Mouse (Mus musculus) ES-Bruce4 (cell line): ENCODE measurements around the gene Ints11. TPM values are rescaled to one million over a fixed set of nuclear protein-coding genes. Genes with fewer than 3 reads are reported as not detected.

Experiments used
- H3K27ac ChIP-seq: 2 replicates; pipeline ENCODE4 v1.5.1; 2012; ENCODE audit warnings: low read length, inconsistent platforms; ENCODE audit not compliant: insufficient read depth
- H3K27me3 ChIP-seq: 2 replicates; pipeline ENCODE4 v1.6.1; 2012; ENCODE audit warnings: mild to moderate bottlenecking, low read length, inconsistent platforms; ENCODE audit not compliant: control insufficient read depth, poor library complexity, insufficient read depth, severe bottlenecking
- H3K36me3 ChIP-seq: 2 replicates; pipeline ENCODE4 v1.6.1; 2012; ENCODE audit warnings: inconsistent platforms, mild to moderate bottlenecking, low read length, moderate library complexity; ENCODE audit not compliant: control insufficient read depth, poor library complexity, insufficient read depth, severe bottlenecking
- H3K4me1 ChIP-seq: one replicate; pipeline ENCODE4 v1.8.1; 2011; ENCODE audit warnings: low read length; ENCODE audit not compliant: control insufficient read depth, insufficient read depth
- H3K4me3 ChIP-seq: 2 replicates; pipeline ENCODE4 v1.5.1; 2011; ENCODE audit warnings: low read depth, mild to moderate bottlenecking, low read length
- H3K9ac ChIP-seq: 2 replicates; pipeline ENCODE4 v1.6.1; 2012; ENCODE audit warnings: low read depth, mild to moderate bottlenecking, inconsistent platforms; ENCODE audit not compliant: poor library complexity, severe bottlenecking
- H3K9me3 ChIP-seq: replicated peaks from 2 replicates; pipeline ENCODE4 v1.6.1; 2012; ENCODE audit warnings: mild to moderate bottlenecking, low read length, inconsistent platforms; ENCODE audit not compliant: control insufficient read depth, poor library complexity, insufficient read depth, severe bottlenecking
- CTCF ChIP-seq: IDR thresholded peaks from one replicate; pipeline ENCODE4 v1.8.1; 2011; ENCODE audit warnings: low read depth, low read length
- EP300 ChIP-seq: IDR thresholded peaks from 2 replicates; pipeline ENCODE4 v1.6.1; 2011; ENCODE audit warnings: low read depth, low read length; ENCODE audit not compliant: insufficient read depth
- POLR2A ChIP-seq: IDR thresholded peaks from one replicate; pipeline ENCODE4 v1.8.1; 2011; ENCODE audit warnings: low read length; ENCODE audit not compliant: insufficient read depth
- polyA plus RNA-seq: library from polyadenylated mRNA; stranded (reverse); fragments of >200 nt; gene quantifications from 2 replicates; pipeline ENCODE4 v1.2.4, GENCODE M21; 2011; ENCODE audit warnings: low read depth; ENCODE audit not compliant: missing spikeins, insufficient read depth, insufficient read length

Ints11 gene
- polyA plus RNA-seq, 1 experiment = 43.3 TPM

GRCm38 (mm10) chr4:155892017-155892416, 22.7 kb downstream of the Ints11 start:
- H3K9ac ChIP-seq = peak overlapping the region; percentile 78
- H3K27me3 ChIP-seq = no peaks in the 10 kb centered on the region
- H3K27ac ChIP-seq = no peak overlapping the region
- no peaks in the 10 kb centered on the region for H3K4me1 ChIP-seq
- H3K36me3 ChIP-seq = peaks cover 21% of the 10 kb centered on the region
- TF ChIP-seq POLR2A = no peak
- TF ChIP-seq CTCF = no peak
- TF ChIP-seq EP300 = no peak
- H3K9me3 ChIP-seq = no peaks in the 10 kb centered on the region
- peak overlapping the region; percentile 77 for H3K4me3 ChIP-seq

GRCm38 (mm10) chr4:155892438-155893211, 23.3 kb downstream of the Ints11 start:
- TF ChIP-seq EP300 (no peak), CTCF (no peak), POLR2A (no peak)
- Histone ChIP-seq H3K4me1 (no peaks in the 10 kb centered on the region), H3K36me3 (peaks cover 14% of the 10 kb centered on the region), H3K4me3 (peak overlapping the region; percentile 77), H3K27ac (no peak overlapping the region), H3K9ac (peak overlapping the region; percentile 78), H3K27me3 (no peaks in the 10 kb centered on the region), H3K9me3 (no peaks in the 10 kb centered on the region)

GRCm38 (mm10) chr4:155893212-155893690, 23.9 kb downstream of the Ints11 start:
- Histone ChIP-seq H3K36me3 (peaks cover 8% of the 10 kb centered on the region), H3K9ac (no peak overlapping the region), H3K9me3 (no peaks in the 10 kb centered on the region), H3K27ac (no peak overlapping the region), H3K4me3 (no peak overlapping the region), H3K4me1 (no peaks in the 10 kb centered on the region), H3K27me3 (no peaks in the 10 kb centered on the region)
- no peak for TF ChIP-seq POLR2A

DNA sequence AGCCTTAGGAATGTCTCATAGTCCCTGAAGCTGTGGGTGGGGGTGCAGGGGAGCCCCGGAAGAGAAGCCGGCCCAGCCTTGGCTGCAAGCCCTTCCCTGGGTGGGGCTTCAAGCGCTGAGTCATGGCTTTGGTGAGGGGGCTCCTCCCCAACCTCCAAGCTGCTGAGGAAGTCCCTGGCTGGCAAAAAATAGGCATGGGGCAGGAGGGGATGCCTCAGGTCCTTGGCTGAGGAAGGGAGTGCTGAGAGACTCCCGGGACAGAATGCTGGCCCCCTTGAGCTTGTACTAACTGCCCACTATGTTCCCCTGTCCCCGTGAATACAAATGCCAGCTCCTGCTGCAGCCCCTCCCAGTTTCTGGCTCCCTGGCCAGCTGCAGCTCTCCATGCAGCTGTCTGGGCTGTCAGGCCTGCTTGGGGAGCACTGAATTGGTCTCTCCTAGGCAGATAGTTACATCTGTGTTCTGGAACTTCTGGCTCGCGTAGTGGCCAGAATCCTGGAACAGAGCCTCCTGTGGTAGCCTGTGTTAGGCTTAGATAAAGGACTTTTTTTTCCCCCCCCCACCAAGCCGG, 25.1 kb downstream of the Ints11 start:
- H3K27ac ChIP-seq = no peak overlapping the region
- H3K4me1 ChIP-seq = no peaks in the 10 kb centered on the region
- TF ChIP-seq EP300 (no peak), POLR2A (no peak), CTCF (no peak)
- H3K9ac ChIP-seq = no peak overlapping the region
- H3K36me3 ChIP-seq = no peaks in the 10 kb centered on the region
- no peaks in the 10 kb centered on the region for H3K27me3 ChIP-seq
- no peak overlapping the region for H3K4me3 ChIP-seq
- no peaks in the 10 kb centered on the region for H3K9me3 ChIP-seq

DNA sequence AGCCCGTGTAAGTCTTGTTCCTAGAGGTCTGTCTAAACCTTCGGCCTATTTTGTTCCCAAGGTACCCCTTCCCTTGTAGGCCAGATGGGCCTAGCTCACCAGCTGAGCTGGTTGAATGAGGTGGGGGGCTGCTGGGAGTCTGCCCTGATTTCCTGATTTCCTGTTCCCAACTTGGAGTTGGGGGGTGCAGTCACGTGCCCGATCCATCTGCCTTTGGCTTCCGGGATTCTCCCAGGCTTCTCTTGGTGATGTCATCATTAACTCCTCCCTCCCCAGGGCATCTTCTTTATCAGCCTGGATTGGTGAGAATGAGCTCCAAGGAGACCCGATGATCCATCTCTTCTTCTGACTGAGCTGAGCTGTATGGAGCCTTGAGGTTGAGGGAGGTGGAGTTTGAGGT, 25.9 kb downstream of the Ints11 start:
- H3K9ac ChIP-seq = no peak overlapping the region
- no peaks in the 10 kb centered on the region for H3K9me3 ChIP-seq

GRCm38 (mm10) chr4:155895826-155896225, 26.5 kb downstream of the Ints11 start:
- H3K36me3 ChIP-seq = no peaks in the 10 kb centered on the region
- TF ChIP-seq POLR2A (no peak), CTCF (no peak), EP300 (no peak)
- H3K4me1 ChIP-seq = no peaks in the 10 kb centered on the region
- H3K9ac ChIP-seq = no peak overlapping the region
- H3K27me3 ChIP-seq = no peaks in the 10 kb centered on the region
- no peaks in the 10 kb centered on the region for H3K9me3 ChIP-seq
- H3K4me3 ChIP-seq = no peak overlapping the region
- no peak overlapping the region for H3K27ac ChIP-seq

More for the DNA sequence above, 25.9 kb downstream of the Ints11 start:
- no peak overlapping the region for H3K27ac ChIP-seq
- no peaks in the 10 kb centered on the region for H3K27me3 ChIP-seq
- H3K4me3 ChIP-seq = 0 out of 2 replicates have a peak overlapping the region, but pooled peaks have one; percentile 14
- no peaks in the 10 kb centered on the region for H3K36me3 ChIP-seq
- H3K4me1 ChIP-seq = no peaks in the 10 kb centered on the region
- no peak for TF ChIP-seq EP300
- TF ChIP-seq POLR2A = no peak
- TF ChIP-seq CTCF = no peak
